Mouse (Mus musculus): ENCODE data around the gene Syngr3. TPM values are rescaled to one million over a fixed set of nuclear protein-coding genes. Genes with fewer than 3 reads are reported as not detected.

Syngr3 gene
- polyA plus RNA-seq, 1 experiment, result 0.46 TPM

- H3K4me3 ChIP-seq (replicated peaks; ENCODE audit: extremely low read depth, low read depth, low read length), result no peak overlapping the region
- TF ChIP-seq POLR2A (IDR thresholded peaks at IDR 0.05; ENCODE audit: borderline replicate concordance, extremely low read depth, low read depth, low read length) (no peak), CTCF (IDR thresholded peaks at IDR 0.05; ENCODE audit: insufficient read depth, low read length) (no peak)
- 76% methylated on average over 7 of the region's 7 CpGs for WGBS
- peaks cover 49% of the 10 kb centered on the region for H3K4me1 ChIP-seq (ENCODE audit: control insufficient read depth, insufficient read depth, low read length)
- peak; percentile 9 for DNase-seq
These were observed 49.6 kb downstream of the Syngr3 start for GRCm38 (mm10) chr17:24640119-24640518.

- no peak overlapping the region for H3K4me3 ChIP-seq (replicated peaks; ENCODE audit: extremely low read depth, low read depth, low read length)
- peaks cover 52% of the 10 kb centered on the region for H3K4me1 ChIP-seq (ENCODE audit: control insufficient read depth, insufficient read depth, low read length)
- no peak for DNase-seq
- TF ChIP-seq POLR2A (IDR thresholded peaks at IDR 0.05; ENCODE audit: borderline replicate concordance, extremely low read depth, low read depth, low read length) (no peak), CTCF (IDR thresholded peaks at IDR 0.05; ENCODE audit: insufficient read depth, low read length) (no peak)
- 55% methylated on average over 5 of the region's 5 CpGs for WGBS
These were observed 50.2 kb downstream of the Syngr3 start for GRCm38 (mm10) chr17:24639571-24639988.

GRCm38 (mm10) chr17:24638840-24639239 lies 50.9 kb downstream of the Syngr3 start:
- Histone ChIP-seq H3K4me1 (ENCODE audit: control insufficient read depth, insufficient read depth, low read length) (peaks cover 56% of the 10 kb centered on the region), H3K4me3 (replicated peaks; ENCODE audit: extremely low read depth, low read depth, low read length) (no peak overlapping the region)
- 48% methylated on average over 9 of the region's 9 CpGs for WGBS
- TF ChIP-seq POLR2A (IDR thresholded peaks at IDR 0.05; ENCODE audit: borderline replicate concordance, extremely low read depth, low read depth, low read length) (no peak), CTCF (IDR thresholded peaks at IDR 0.05; ENCODE audit: insufficient read depth, low read length) (no peak)
- DNase-seq, result no peak

- 48% methylated on average over 4 of the region's 4 CpGs for WGBS
- H3K4me1 ChIP-seq (ENCODE audit: control insufficient read depth, insufficient read depth, low read length), result peaks cover 60% of the 10 kb centered on the region
- no peak overlapping the region for H3K4me3 ChIP-seq (replicated peaks; ENCODE audit: extremely low read depth, low read depth, low read length)
- TF ChIP-seq CTCF (IDR thresholded peaks at IDR 0.05; ENCODE audit: insufficient read depth, low read length) (no peak), POLR2A (IDR thresholded peaks at IDR 0.05; ENCODE audit: borderline replicate concordance, extremely low read depth, low read depth, low read length) (no peak)
- DNase-seq, result peak; percentile 21
These were observed 51.5 kb downstream of the Syngr3 start for GRCm38 (mm10) chr17:24638214-24638613.

DNA sequence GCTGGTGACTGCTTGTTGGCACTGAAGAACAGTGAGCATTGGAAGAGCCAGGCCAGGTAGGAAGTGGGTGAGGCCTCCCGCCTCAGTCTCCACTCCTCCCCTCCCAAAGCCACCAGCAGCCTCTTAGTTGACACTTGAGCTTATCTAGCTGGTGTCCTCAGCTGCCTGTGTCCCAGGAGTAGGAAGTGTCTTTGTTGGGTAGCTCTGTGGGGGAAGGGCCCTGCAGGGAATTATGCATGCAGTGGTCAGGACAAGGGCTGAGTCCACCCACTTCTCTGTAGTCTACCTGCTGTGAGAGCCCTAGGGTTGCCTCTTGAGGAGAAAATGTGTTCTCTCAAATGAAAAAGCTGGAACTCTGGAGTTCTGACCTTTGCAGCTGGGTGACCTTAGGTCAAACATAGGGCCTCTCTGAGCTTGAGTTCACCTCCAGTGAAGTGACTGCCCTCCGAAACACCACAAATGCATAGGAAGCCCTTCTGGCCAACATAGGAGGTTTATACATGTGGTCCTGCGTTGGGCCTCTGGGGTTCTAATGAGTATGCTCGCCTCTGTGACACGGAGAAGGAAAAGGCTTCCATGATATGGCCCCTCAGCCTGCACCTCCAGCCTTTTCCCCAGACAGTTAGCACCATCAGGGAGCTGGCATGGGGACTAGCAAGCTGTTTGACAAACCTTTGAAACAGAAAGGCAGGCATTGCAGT lies 52.8 kb downstream of the Syngr3 start:
- peak; percentile 64 for DNase-seq
- TF ChIP-seq POLR2A (IDR thresholded peaks at IDR 0.05; ENCODE audit: borderline replicate concordance, extremely low read depth, low read depth, low read length) (peak; percentile 46; the same call in 1 of the 2 replicates), CTCF (IDR thresholded peaks at IDR 0.05; ENCODE audit: insufficient read depth, low read length) (no peak)
- peaks cover 62% of the 10 kb centered on the region for H3K4me1 ChIP-seq (ENCODE audit: control insufficient read depth, insufficient read depth, low read length)
- 54% methylated on average over 5 of the region's 5 CpGs for WGBS
- H3K4me3 ChIP-seq (replicated peaks; ENCODE audit: extremely low read depth, low read depth, low read length), result no peak overlapping the region

GRCm38 (mm10) chr17:24635694-24636093 lies 54.1 kb downstream of the Syngr3 start:
- H3K4me3 ChIP-seq (replicated peaks; ENCODE audit: extremely low read depth, low read depth, low read length), result no peak overlapping the region
- peak; percentile 9 for DNase-seq
- no peak for TF ChIP-seq CTCF (IDR thresholded peaks at IDR 0.05; ENCODE audit: insufficient read depth, low read length)
- TF ChIP-seq POLR2A (IDR thresholded peaks at IDR 0.05; ENCODE audit: borderline replicate concordance, extremely low read depth, low read depth, low read length), result no peak
- WGBS, result 68% methylated on average over 5 of the region's 5 CpGs
- H3K4me1 ChIP-seq (ENCODE audit: control insufficient read depth, insufficient read depth, low read length), result peaks cover 59% of the 10 kb centered on the region

Other genes starting within 250 kb of the Syngr3 start
- 7.7 and 22.4 TPM in 2 replicates for gene Dnase1l2, start 246.8 kb downstream of the Syngr3 start, polyA plus RNA-seq (2012; rRNA removed)
- gene E4f1, start 219.6 kb downstream of the Syngr3 start, polyA plus RNA-seq (2012; rRNA removed), result 85.9 and 90.1 TPM in 2 replicates
- gene Pgp, start 219.6 kb downstream of the Syngr3 start, polyA plus RNA-seq (2012; rRNA removed), result 39.5 and 46.2 TPM in 2 replicates
- gene Bricd5, start 216.1 kb downstream of the Syngr3 start, polyA plus RNA-seq (2012; rRNA removed), result 0.15 and 0.43 TPM in 2 replicates
- 27.5 and 43.2 TPM in 2 replicates for gene Mlst8, start 210.9 kb downstream of the Syngr3 start, polyA plus RNA-seq (2012; rRNA removed)
- gene Caskin1, start 201.4 kb downstream of the Syngr3 start, polyA plus RNA-seq (2012; rRNA removed), result 1.7 and 2.1 TPM in 2 replicates
- gene Traf7, start 162.0 kb downstream of the Syngr3 start, polyA plus RNA-seq (2012; rRNA removed), result 237 and 263 TPM in 2 replicates
- 1.1 and 1.2 TPM in 2 replicates for gene Rab26, start 155.7 kb downstream of the Syngr3 start, polyA plus RNA-seq (2012; rRNA removed)
- 136 and 146 TPM in 2 replicates for gene Pkd1, start 140.1 kb downstream of the Syngr3 start, polyA plus RNA-seq (2012; rRNA removed)
- gene Tsc2, start 57.3 kb downstream of the Syngr3 start, polyA plus RNA-seq (2012; rRNA removed), result 220 and 230 TPM in 2 replicates
- 18.8 and 19.3 TPM in 2 replicates for gene Nthl1, start 57.3 kb downstream of the Syngr3 start, polyA plus RNA-seq (2012; rRNA removed)
- 507 and 712 TPM in 2 replicates for gene Slc9a3r2, start 39.6 kb downstream of the Syngr3 start, polyA plus RNA-seq (2012; rRNA removed)
- gene Npw, start 31.5 kb downstream of the Syngr3 start, polyA plus RNA-seq (2012; rRNA removed), result 77.9 and 131 TPM in 2 replicates
- gene Zfp598, start 20.3 kb downstream of the Syngr3 start, polyA plus RNA-seq (2012; rRNA removed), result 89.7 and 89.8 TPM in 2 replicates
- 13.7 and 20.3 TPM in 2 replicates for gene Gfer, start 6.2 kb upstream of the Syngr3 start, polyA plus RNA-seq (2012; rRNA removed)
- 13.2 and 14.2 TPM in 2 replicates for gene Noxo1, start 6.3 kb upstream of the Syngr3 start, polyA plus RNA-seq (2012; rRNA removed)
- gene Tbl3, start 17.7 kb upstream of the Syngr3 start, polyA plus RNA-seq (2012; rRNA removed), result 45.4 and 60.7 TPM in 2 replicates
- gene Rnf151, start 28.1 kb upstream of the Syngr3 start, polyA plus RNA-seq (2012; rRNA removed), result 0.29 and 0.57 TPM in 2 replicates
- gene Rps2, start 28.2 kb upstream of the Syngr3 start, polyA plus RNA-seq (2012; rRNA removed), result 1,603 and 2,135 TPM in 2 replicates
- gene Ndufb10, start 34.5 kb upstream of the Syngr3 start, polyA plus RNA-seq (2012; rRNA removed), result 174 and 218 TPM in 2 replicates
- gene Rpl3l, start 37.9 kb upstream of the Syngr3 start, polyA plus RNA-seq (2012; rRNA removed), result 0.26 and 6.4 TPM in 2 replicates
- 84.4 and 103 TPM in 2 replicates for gene Msrb1, start 46.7 kb upstream of the Syngr3 start, polyA plus RNA-seq (2012; rRNA removed)
- 6.4 and 8.9 TPM in 2 replicates for gene Hs3st6, start 63.0 kb upstream of the Syngr3 start, polyA plus RNA-seq (2012; rRNA removed)
- gene Meiob, start 114.3 kb upstream of the Syngr3 start, polyA plus RNA-seq (2012; rRNA removed), result not detected in 2 replicates
- 56.1 and 83.4 TPM in 2 replicates for gene Hagh, start 150.2 kb upstream of the Syngr3 start, polyA plus RNA-seq (2012; rRNA removed)
- 6.4 and 7.8 TPM in 2 replicates for gene Fahd1, start 160.4 kb upstream of the Syngr3 start, polyA plus RNA-seq (2012; rRNA removed)
- gene Igfals, start 176.0 kb upstream of the Syngr3 start, polyA plus RNA-seq (2012; rRNA removed), result 3.0 and 3.9 TPM in 2 replicates
- 23.6 and 36.7 TPM in 2 replicates for gene Nubp2, start 196.4 kb upstream of the Syngr3 start, polyA plus RNA-seq (2012; rRNA removed)
- 76.4 and 85.4 TPM in 2 replicates for gene Spsb3, start 196.7 kb upstream of the Syngr3 start, polyA plus RNA-seq (2012; rRNA removed)
- gene Eme2, start 205.1 kb upstream of the Syngr3 start, polyA plus RNA-seq (2012; rRNA removed), result 41.1 and 48.0 TPM in 2 replicates
- gene Mrps34, start 205.2 kb upstream of the Syngr3 start, polyA plus RNA-seq (2012; rRNA removed), result 100 and 115 TPM in 2 replicates
- 55.8 and 69.4 TPM in 2 replicates for gene Nme3, start 206.5 kb upstream of the Syngr3 start, polyA plus RNA-seq (2012; rRNA removed)
- gene Mapk8ip3, start 247.0 kb upstream of the Syngr3 start, polyA plus RNA-seq (2012; rRNA removed), result 110 and 119 TPM in 2 replicates